Mouse (Mus musculus): Measurements from ENCODE around the gene B3gnt8. TPM values are rescaled to one million over a fixed set of nuclear protein-coding genes. Genes with fewer than 3 reads are reported as not detected.

The B3gnt8 gene
- total RNA-seq, 2 experiments from 2014 or later = 2.7 to 2.8 TPM

GRCm38 (mm10) chr7:25618865-25619721 lies 7.4 kb upstream of the B3gnt8 start, which contains the start of gene Dmac2:
Gene Dmac2, plus strand, starts transcription at chr7:25619414.
- DNase-seq (ENCODE audit: low spot score in 2 of 2) = peak; percentile 89 to 91

- no peak for DNase-seq (ENCODE audit: low spot score in 2 of 2)
These were observed 6.8 kb upstream of the B3gnt8 start for GRCm38 (mm10) chr7:25619722-25619991.

GRCm38 (mm10) chr7:25620101-25620500 lies 6.4 kb upstream of the B3gnt8 start:
- DNase-seq (ENCODE audit: low spot score in 2 of 2) = peak in 1 of 2 experiments; percentile 9

GRCm38 (mm10) chr7:25620751-25621150 lies 5.7 kb upstream of the B3gnt8 start:
- DNase-seq (ENCODE audit: low spot score in 2 of 2) = peak in 1 of 2 experiments; percentile 19

- no peak for DNase-seq (ENCODE audit: low spot score in 2 of 2)
These were observed 2.5 kb upstream of the B3gnt8 start for GRCm38 (mm10) chr7:25623857-25624370.

GRCm38 (mm10) chr7:25624851-25625250 lies 1.6 kb upstream of the B3gnt8 start:
- DNase-seq (ENCODE audit: low spot score in 2 of 2) = no peak

- no peak for DNase-seq (ENCODE audit: low spot score in 2 of 2)
These were observed 732 bp upstream of the B3gnt8 start for GRCm38 (mm10) chr7:25625594-25626250.

- DNase-seq (ENCODE audit: low spot score in 2 of 2) = peak; percentile 58 to 60
These were observed 1.2 kb downstream of the B3gnt8 start for GRCm38 (mm10) chr7:25627431-25628322.

- no peak for DNase-seq (ENCODE audit: low spot score in 2 of 2)
These were observed 1.8 kb downstream of the B3gnt8 start for GRCm38 (mm10) chr7:25628323-25628620.

GRCm38 (mm10) chr7:25632679-25633078 lies 6.2 kb downstream of the B3gnt8 start:
- no peak for DNase-seq (ENCODE audit: low spot score in 2 of 2)

GRCm38 (mm10) chr7:25636373-25636772 lies 9.9 kb downstream of the B3gnt8 start:
- DNase-seq (ENCODE audit: low spot score in 2 of 2) = no peak

GRCm38 (mm10) chr7:25637099-25637498 lies 10.6 kb downstream of the B3gnt8 start:
- no peak for DNase-seq (ENCODE audit: low spot score in 2 of 2)

- no peak for DNase-seq (ENCODE audit: low spot score in 2 of 2)
These were observed 13.3 kb downstream of the B3gnt8 start for GRCm38 (mm10) chr7:25639754-25640153.

- no peak for DNase-seq (ENCODE audit: low spot score in 2 of 2)
These were observed 17.7 kb downstream of the B3gnt8 start for GRCm38 (mm10) chr7:25644136-25644535.

GRCm38 (mm10) chr7:25644631-25645030 lies 18.2 kb downstream of the B3gnt8 start:
- DNase-seq (ENCODE audit: low spot score in 2 of 2) = no peak

GRCm38 (mm10) chr7:25645074-25645473 lies 18.6 kb downstream of the B3gnt8 start:
- no peak for DNase-seq (ENCODE audit: low spot score in 2 of 2)

GRCm38 (mm10) chr7:25647574-25648123 lies 21.2 kb downstream of the B3gnt8 start:
- no peak for DNase-seq (ENCODE audit: low spot score in 2 of 2)

GRCm38 (mm10) chr7:25649839-25650238 lies 23.4 kb downstream of the B3gnt8 start:
- DNase-seq (ENCODE audit: low spot score in 2 of 2) = no peak

- DNase-seq (ENCODE audit: low spot score in 2 of 2) = no peak
These were observed 24.8 kb downstream of the B3gnt8 start for GRCm38 (mm10) chr7:25651281-25651680.

- no peak for DNase-seq (ENCODE audit: low spot score in 2 of 2)
These were observed 25.8 kb downstream of the B3gnt8 start for GRCm38 (mm10) chr7:25652244-25652759.

Data from adrenal gland, adult 18-20 months (tissue).